Mouse (Mus musculus) thymus, postnatal 0 days (tissue): Measurements from ENCODE around the gene Scgb2b3. TPM values are rescaled to one million over a fixed set of nuclear protein-coding genes. Genes with fewer than 3 reads are reported as not detected.

Source experiments
- DNase-seq: peaks from one replicate; pipeline ENCODE4 v3.0.0-alpha.2; 2015; ENCODE audit warnings: low spot score
- polyA plus RNA-seq: library from polyadenylated mRNA; unstranded; fragments of >200 nt; fragmentation: Nextera tagmentation; extraction: Ambion mirVana; gene quantifications from 2 replicates; pipeline ENCODE4 v1.2.1, GENCODE M21; 2015

Gene Scgb2b3
- polyA plus RNA-seq: not detected in 2 replicates

GRCm38 (mm10) chr7:31362022-31362560 is at the start of gene Scgb2b3:
TSS of gene Scgb2b3 (minus strand) at chr7:31362072.
- no peak for DNase-seq

- no peak for DNase-seq
Measured at GRCm38 (mm10) chr7:31375292-31375691, 13.4 kb upstream of the Scgb2b3 start, which contains the start of gene Scgb1b3. TSS of gene Scgb1b3 (plus strand) at chr7:31375592.

Other genes starting within 250 kb of the Scgb2b3 start
- gene Hpn, start 246.8 kb downstream of the Scgb2b3 start, polyA plus RNA-seq: 2.0 and 2.6 TPM in 2 replicates
- gene Scn1b, start 235.1 kb downstream of the Scgb2b3 start, polyA plus RNA-seq: 2.8 and 2.9 TPM in 2 replicates
- gene Gramd1a, start 206.2 kb downstream of the Scgb2b3 start, polyA plus RNA-seq: 76.8 and 79.0 TPM in 2 replicates
- gene Scgb2b2, start 71.6 kb downstream of the Scgb2b3 start, polyA plus RNA-seq: not detected in 2 replicates
- not detected in 2 replicates for gene Scgb1b2, start 70.3 kb downstream of the Scgb2b3 start, polyA plus RNA-seq
- gene Scgb1b3, start 13.5 kb upstream of the Scgb2b3 start, polyA plus RNA-seq: not detected in 2 replicates